Mouse (Mus musculus): Measurements from ENCODE around the gene Ankrd65.

DNA sequence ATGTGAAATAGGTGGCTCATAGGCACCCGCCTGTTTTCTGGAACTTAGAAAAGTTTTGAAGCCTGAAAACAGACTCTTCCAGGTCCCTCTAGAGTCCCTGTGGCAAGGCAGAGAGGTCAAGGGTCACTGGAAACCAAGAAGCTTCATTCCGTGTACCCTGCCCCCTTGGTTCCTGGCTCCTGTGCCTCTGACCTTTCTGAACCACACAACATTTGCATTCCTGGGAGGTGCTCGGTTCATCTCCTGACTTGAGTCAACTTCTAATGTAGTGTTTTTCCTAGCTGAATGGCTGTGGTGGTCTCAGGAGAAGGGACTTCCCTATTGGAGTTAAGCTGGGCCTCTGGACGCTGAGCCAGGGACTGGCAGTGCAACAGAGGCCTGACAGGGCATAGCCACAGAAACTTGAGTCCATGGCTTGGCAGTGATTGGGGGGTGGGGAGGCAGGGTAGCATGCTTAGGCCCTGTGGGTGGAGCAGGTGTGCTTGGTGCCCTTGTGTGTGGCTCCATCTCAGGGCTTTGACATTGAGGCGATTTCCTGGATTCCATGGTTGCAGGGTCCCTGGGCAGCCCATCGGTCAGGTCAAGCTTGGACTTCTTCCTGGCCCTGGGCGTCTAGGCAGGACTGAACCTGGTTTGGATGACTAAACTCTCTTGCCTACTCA, 58.3 kb downstream of the Ankrd65 start:
- no peak for TF ChIP-seq CTCF (conservative IDR thresholded peaks at IDR 0.05; ENCODE audit: low read length)
- no peak for TF ChIP-seq POU5F1 (IDR thresholded peaks at IDR 0.05; ENCODE audit: borderline replicate concordance, low read length)
- TF ChIP-seq NANOG (IDR thresholded peaks at IDR 0.05; ENCODE audit: borderline replicate concordance, low read length): no peak

Data from E14TG2a.4 (cell line).